Mouse (Mus musculus): ENCODE measurements around the gene Iqcn.

Iqcn gene

DNA sequence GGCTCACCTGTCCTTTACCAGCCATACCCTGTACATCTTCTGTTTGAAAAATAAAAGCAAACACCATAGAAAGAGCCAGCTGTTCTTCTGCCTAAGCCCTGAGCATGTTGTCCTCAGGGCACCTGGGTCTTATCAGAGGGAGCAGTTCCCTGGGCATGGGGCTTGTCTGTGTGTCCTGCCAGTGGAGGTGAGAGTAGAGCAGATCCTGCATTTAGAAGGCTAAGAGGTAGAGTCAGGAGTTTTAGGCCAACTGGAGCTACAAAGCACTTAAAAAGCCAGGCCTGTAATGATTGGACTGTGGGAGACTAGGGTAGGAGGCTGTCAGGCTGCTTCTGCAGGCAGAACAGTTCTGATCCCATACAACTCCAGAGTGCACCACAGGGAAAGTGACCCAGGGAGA, 24.6 kb upstream of the Iqcn start:
- DNase-seq (ENCODE audit: low read depth, low spot score) = no peak

DNA sequence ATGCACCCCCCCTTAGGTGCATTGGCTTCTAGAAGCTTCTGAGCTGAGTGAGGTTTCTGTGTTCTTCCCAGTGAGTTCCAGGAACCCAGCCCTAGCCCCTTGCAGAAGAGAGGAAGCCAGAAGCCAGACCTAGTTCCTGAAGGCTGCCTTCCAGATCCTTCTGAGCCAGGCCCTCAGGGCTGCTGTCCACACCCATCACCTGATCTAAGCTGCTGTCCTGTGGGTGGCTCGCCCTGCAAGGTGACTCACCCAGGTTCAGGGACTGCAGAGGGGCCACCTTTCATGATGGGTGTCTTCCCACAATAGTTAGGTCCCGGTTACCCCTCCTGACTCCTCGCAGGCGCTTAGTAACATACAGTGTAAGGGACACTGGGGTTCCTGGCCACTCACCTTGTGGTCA, 23.9 kb upstream of the Iqcn start:
- DNase-seq (ENCODE audit: low read depth, low spot score) = no peak

DNA sequence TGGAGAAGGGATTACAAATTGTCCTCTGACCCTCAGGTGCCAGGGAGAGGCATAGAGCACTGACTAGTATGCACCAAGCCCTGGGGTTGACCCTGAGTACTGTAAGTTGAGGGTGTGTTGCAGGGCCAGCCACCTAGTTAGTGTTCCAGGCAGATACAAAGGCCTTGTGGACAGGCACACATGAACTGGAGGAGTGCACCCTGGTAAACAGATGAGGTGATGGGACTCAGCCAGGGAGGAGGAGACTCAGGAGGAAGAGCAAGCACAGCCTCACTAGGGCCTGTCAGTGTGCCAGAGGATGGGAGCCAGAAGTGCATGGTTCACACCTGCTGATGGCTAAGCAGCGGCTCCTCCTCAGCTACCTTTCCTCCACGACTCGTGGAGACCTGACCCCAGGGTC, 23.2 kb upstream of the Iqcn start:
- no peak for DNase-seq (ENCODE audit: low read depth, low spot score)

DNA sequence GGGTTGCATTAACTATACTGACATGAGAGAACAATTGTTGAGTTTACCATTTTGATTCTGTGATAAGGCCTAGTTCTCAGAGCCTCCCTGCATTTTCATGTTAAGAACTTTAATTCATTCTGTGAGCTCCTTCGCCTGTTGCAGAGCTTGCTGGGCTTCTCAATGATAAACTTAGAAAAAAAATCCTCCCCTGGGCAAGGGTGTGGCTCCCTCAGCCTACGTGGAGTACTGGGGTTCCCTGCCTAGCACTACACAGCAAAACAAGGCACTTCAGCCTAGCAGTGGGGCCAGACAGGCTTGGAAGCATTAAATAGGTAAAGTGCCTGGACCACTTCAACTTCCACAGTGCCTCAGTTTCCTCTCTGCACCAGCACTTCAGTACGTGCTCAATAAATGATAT, 21.8 kb upstream of the Iqcn start:
- no peak for DNase-seq (ENCODE audit: low read depth, low spot score)

DNA sequence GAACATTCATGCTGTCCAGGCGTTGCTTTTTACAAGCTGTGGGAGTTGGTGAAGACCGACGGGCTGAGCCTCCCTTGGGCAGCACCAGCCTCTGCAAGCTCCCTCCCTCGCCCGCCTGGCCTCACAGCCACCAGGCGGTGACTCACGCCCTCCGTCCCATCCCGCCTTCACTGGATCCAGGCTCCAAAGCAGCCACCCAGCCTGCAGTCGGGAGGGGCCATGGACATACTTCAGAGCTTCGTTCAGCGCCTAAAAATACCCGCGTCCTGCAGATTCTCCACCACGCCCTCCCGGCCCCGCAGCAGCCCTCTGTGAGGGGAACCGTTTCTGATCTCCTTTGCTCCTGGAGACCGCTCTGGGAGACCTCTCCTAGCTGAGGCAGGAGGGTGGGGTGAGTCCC, 21.1 kb upstream of the Iqcn start:
- DNase-seq (ENCODE audit: low read depth, low spot score) = no peak

DNA sequence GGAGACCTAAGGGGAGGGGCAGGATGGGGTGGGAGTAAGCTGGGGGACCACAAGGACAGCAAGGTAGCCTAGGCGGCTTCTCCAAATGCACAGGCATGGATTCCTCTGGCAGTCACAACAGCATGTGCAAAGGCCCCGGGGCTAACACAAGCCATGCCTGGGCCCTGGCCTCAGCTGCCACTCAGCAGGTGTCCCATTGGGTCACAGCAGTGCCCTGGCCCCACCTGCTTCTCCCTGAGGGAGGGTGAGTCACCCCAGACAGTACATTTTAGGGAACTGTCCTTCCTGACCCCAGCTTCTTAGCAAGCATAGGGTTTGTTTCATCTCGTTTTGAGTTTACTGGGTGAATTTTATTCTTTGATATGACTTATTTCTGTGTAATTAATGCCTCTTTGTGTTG, 20.6 kb upstream of the Iqcn start:
- no peak for DNase-seq (ENCODE audit: low read depth, low spot score)

DNA sequence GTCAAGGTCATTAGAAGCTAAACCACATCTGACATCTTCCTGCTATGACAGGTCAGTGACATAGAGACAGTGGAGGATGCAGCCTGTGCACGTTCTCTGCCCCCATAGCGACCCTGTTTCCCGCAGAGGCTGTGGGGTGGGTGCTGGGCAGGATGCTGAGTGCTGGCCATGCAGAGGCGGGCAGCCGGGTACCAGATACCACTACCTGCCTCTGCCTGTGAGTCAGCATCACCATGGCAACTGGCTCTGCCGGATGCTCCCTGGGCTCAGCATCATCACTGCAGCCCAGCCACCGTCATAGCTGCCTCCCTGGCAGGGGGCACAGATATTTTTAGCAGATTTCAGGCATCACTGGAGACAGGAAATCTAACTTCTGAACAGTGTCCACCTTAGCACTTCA, 19.0 kb upstream of the Iqcn start:
- no peak for DNase-seq (ENCODE audit: low read depth, low spot score)

DNA sequence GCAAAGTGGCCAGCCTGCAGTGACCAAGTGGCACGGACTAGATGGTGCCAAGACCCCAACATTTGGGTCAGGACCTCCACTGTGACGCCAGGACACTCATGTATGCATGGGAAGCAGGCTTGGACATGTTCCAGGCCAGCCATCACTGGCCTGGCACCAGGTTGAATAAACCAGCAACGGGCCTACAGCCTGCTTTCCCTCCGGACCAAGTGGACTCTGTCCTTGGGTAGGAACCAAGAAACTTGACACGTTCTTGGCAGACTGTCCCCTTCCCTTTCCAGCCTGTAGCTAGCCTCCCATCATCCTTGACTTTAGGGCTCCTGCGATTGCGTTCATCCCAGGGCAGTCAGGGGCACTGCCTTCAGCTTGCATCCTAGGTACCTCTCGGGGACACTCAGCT, 15.7 kb upstream of the Iqcn start:
- DNase-seq (ENCODE audit: low read depth, low spot score) = no peak

DNA sequence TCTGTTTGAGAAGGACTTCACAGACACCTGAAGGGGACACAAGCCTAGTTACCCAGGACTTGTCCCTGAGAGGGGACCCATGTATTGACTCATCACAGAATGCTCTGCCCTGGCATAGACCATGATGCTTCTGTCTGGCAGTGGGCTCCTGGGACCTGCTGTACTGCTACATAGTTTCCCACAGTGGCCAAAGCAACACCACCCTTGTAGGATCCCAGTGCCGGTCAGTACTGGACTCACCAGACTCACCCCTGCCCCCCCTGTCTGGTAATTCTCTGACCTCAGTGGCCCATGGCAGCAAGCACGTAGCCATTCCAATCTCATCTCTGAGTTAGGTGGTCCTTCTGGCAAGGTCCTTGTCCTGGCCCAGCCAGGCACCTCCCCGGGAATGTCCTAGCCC, 15.1 kb upstream of the Iqcn start:
- no peak for DNase-seq (ENCODE audit: low read depth, low spot score)

DNA sequence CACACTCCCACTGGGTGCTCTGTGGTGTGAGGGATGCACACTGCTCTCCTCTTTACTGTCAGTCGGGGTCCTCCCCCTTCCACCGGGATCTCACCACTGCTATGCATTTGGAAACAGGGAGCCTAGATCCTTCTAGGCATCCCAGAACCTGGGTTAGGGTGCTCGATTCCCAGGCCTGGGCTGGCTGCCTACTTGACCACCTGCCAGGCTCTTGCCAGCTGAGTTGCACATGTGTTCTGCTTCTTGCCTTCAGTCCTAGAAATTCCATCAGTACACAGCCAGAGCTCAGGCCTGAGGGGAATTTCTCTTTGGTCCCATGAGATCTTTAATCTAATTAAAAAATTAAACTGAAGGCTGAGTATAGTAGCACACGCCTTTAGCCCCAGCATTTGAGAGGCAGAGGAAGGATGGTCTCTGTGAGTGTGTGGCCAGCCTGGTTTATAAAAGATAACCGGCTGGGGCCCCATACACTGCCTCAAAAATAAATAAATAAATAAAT, 13.3 kb upstream of the Iqcn start:
- no peak for DNase-seq (ENCODE audit: low read depth, low spot score)

DNA sequence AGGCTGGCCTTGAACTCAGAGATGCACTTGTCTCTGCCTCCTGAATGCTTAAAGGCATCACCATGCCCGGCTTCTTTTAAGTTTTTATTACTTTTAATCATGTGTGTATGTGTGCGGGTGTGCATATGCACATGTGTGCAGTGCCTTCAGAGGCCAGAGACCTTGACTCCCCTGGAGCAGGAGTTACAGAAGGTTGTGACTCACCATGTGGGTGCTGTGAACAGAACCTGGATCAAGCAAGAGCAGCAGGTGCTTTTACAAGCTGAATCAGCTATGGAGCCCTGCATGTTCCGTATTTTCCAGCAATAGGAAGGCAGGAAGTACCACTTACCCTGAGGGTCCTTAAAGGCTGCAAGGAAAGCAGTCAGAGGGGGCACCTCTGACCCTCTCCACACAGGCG, 12.0 kb upstream of the Iqcn start:
- no peak for DNase-seq (ENCODE audit: low read depth, low spot score)

DNA sequence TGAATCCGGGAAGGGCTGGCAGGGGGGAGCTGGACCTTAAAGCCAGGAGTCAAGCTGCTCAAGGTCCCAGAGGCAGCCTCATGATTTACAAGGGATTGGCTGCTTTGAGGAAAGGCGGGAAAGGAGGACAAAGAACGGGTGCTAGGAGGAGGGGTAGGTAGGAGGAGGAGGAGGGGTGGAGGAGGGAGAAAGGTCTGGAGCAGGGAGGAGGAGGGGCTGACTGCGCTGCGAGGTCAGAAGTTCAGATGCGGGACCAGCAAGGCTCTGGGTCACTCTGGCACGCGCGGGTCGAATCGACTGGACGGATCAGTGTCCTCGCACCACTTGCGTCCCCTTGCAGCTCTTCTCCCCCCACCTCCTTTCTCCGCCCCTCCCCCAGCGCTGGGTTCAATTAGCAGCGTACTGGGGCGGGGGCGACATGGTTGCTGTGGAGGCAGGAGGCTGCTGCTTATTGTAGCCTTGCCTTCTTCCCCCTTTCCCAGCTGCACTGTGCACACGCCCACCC, 11.5 kb upstream of the Iqcn start:
- no peak for DNase-seq (ENCODE audit: low read depth, low spot score)

DNA sequence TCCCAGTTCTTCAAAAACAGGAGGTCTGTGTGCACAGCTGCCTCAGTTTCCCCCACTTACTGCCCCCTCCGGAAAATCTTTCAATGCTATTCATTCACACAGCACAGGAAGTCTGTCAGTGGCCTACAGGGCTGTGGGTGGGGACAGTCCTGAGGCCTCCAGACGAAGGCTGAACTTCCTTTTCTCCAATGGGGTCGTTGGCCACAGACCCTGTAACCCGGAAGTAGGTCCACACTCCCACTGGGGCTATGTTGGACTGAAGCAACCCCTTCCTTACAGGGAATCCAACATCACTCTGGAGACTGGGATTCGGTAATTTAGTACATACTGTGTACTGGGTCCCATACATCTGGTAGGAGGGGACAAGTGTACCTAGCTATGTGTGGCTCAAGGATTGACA, 9.6 kb upstream of the Iqcn start:
- DNase-seq (ENCODE audit: low read depth, low spot score) = no peak

DNA sequence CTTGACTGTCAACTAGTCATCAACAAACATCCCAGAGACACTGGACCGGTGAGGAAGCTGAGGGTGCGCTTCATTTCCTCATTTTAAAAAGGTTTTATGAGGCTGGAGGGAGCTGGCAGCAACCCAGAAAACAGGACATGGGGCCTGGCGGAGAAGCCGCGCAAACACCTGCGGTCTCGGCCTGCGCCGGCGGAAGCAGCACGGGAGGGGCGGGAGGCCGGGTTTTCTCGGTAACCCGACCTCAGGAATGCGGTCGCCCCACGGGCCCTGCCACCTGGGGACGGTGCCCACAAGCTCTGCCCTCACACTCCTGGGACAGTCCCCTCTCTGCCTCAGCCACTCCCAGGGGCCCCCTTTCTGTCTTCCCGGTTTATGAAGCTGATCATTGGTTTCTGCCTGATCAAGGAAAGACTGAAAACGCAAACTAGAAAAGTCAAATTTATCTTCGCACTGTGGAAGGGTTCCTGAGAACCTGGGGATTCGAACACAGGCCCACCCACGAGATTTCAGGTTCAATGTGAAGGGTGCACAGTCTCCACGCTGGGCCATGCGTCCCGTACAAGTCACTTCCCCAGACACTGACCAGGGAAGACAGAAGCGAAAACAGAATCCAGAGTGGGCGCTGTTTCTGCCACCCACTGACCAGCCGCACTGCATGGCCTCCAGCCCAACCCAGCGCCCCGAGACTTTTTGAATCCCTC, 7.8 kb upstream of the Iqcn start:
- DNase-seq (ENCODE audit: low read depth, low spot score) = no peak

DNA sequence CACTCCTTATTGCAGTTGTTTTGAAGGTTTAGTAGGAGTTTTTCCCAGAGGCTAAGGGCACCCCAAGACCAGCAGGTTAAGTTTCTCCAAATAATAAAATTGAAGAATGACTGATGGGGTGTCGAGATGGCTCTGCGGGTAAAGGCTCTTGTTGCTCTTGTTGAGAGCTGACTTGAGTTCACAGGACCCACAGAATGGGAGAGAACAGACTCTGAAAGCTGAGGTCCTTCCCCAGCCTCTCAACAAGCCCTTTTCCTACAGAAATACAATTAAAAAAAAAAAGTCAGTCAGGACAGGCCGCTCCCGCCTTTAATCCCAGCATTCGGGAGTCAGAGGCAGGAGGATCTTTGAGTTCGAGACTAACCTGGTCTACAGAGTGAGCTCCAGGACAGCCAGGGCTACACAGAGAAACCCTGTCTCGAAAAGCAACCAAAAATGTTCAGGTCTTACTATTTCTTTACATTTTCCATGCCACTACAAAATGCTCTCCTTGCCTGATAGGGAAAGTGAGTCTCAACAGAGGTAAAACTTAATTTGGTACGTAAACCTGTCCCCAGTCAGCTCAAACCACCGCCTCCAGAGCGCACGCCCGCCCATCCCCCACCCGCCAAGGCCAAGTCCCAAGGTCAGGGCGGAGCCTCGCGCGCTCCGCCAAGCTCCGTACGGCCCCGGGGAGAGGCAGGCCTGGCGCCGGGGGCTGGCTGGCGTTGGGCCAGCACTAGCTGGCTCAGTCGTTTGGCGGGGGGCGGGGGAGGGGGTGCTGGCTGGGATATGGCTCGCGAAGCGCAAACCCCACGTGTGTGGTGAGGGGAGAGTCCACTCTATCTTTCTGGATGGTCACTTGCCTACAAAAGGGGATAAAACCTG, 7.0 kb upstream of the Iqcn start:
- DNase-seq (ENCODE audit: low read depth, low spot score) = peak; percentile 76

DNA sequence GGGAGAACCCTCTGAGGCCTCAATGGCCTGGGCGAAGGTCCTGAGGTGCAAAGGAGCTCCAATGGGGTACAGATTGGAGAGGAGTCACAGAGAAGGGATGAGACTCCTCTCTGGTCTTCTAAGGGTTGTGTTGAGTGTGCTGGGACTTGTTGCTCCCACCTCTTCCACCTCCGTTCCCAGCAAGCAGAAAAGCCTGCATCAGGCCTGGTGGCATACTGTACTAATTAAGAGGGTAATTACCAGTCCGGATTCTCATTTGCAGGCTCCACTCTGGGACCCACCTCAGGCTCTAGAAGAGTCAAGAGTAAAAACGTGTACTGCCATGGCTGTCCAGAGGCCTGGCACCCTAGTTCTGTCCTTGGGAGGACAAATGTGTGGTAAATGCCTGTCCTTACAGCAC, 6.3 kb upstream of the Iqcn start:
- no peak for DNase-seq (ENCODE audit: low read depth, low spot score)

DNA sequence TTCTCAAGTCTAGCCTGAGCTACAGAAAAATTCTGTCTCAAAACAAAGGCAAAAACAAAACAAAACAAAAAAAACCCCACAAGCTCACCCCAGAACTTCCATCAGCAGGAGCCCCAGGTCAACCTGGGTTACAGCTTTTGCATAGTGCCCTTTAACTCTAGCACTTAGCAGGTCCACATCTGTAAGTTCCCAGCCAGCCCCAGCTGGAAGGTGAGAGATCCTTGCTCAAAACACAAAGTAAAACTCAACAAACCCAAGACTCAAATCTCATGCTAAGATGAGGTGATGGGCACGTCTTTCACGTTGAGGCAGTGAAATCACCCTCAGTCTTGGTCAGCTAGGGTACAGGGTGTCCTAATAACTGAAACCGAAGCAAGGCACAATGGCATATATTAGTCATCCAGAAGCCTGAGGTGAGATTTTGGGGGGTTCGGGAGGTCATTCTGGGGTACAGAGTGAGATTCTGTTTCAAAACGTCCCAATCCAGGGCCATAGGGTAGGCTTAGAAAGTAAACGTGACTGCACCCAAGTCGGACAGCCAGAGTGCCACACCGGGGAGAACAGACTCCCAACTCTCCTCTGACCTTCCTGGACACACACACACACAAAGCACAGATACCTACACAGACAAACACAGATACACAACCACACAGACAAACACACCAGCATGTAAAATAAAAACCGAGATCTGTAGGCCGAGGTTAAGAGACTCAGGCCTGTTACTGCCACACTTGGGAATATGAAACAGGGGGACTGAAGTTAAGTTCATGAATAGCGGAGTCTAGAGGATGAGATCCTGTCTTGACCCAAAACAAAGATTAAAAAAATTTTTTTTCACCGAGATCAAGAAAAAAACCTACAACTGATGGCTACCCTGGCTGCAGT, 5.6 kb upstream of the Iqcn start:
- DNase-seq (ENCODE audit: low read depth, low spot score) = no peak

DNA sequence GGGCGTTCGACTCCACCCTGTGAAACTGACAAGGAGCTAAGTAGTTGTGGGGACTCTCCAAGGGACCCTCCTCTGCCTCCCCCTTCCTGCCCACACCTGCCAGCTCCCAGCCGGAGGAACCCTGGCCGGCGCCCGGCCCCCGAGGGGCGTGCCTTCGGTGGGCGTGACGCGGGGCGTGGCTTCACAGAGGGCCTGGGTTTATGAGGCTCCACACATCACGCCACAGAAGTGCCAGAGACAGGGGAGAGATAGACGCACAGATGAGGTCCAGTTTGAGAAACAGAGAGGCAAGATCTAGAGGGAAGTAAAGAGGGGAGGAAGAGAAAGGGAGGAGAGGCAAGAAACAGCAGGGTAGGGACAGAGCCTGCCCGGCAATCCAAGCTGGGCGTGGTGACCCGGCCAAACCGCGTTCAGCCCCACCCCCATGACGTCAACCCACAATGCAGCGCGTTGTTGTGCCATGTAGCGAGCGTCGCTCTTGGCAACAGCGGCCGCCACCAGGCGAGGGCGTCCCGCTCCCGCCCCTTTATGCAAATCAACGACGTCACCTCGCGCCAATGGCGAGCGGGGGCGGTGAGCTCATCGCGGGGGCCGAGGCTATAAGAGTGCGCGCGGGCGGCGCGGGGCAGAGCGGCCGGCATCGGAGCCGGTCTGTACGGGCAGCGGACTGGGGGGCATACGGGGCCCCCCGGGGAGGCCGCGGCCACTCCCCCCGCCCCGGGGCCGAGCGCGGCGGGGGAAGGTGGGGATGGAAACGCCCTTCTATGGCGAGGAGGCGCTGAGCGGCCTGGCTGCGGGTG, 4.7 kb upstream of the Iqcn start, which contains the start of gene Jund:
TSS of gene Jund (plus strand) at position 640 of the 800 bp plus-strand sequence.
- DNase-seq (ENCODE audit: low read depth, low spot score) = peak; percentile 99

DNA sequence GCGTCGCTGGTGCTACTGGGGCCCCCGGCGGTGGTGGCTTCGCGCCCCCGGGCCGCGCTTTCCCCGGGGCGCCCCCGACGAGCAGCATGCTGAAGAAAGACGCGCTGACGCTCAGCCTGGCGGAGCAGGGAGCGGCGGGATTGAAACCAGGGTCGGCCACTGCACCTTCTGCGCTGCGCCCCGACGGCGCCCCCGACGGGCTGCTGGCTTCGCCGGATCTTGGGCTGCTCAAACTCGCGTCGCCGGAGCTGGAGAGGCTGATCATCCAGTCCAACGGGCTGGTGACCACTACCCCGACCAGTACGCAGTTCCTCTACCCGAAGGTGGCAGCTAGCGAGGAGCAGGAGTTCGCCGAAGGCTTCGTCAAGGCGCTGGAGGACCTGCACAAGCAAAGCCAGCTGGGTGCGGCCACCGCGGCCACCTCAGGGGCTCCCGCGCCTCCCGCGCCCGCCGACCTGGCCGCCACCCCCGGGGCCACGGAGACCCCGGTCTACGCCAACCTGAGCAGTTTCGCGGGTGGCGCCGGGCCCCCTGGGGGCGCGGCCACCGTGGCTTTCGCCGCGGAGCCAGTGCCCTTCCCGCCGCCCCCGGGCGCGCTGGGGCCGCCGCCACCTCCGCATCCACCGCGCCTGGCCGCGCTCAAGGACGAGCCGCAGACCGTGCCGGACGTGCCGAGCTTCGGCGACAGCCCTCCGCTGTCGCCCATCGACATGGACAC, 4.0 kb upstream of the Iqcn start:
- no peak for DNase-seq (ENCODE audit: low read depth, low spot score)

DNA sequence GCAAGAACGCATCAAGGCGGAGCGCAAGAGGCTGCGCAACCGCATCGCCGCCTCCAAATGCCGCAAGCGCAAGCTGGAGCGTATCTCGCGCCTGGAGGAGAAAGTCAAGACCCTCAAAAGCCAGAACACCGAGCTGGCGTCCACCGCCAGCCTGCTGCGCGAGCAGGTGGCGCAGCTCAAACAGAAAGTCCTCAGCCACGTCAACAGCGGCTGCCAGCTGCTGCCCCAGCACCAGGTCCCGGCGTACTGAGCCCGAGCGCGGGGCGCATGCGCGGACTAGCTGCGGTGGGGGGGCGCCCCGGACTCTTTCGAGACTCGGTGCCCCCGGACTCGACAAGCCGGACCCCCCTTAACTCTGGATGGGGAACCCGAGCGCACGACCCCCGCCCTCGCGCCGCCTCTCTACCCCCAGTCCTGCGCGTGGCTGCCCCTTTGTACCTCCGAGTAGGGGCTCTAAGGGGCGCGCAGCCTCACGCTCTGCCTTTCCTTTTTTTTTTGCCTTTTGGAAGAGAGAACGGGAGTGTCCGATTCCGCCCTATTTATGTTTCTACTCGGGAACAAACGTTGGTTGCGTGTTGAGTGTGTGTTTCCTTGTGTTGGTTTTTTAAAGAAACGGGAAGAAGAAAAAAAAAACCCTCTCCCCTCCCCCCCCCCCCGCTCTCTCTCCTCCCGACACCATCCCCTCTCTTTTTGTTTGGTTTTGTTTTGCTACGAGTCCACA, 3.3 kb upstream of the Iqcn start:
- peak; percentile 69 for DNase-seq (ENCODE audit: low read depth, low spot score)
